Mouse (Mus musculus): ENCODE data around the gene Fkbp14.

Fkbp14 gene

DNA sequence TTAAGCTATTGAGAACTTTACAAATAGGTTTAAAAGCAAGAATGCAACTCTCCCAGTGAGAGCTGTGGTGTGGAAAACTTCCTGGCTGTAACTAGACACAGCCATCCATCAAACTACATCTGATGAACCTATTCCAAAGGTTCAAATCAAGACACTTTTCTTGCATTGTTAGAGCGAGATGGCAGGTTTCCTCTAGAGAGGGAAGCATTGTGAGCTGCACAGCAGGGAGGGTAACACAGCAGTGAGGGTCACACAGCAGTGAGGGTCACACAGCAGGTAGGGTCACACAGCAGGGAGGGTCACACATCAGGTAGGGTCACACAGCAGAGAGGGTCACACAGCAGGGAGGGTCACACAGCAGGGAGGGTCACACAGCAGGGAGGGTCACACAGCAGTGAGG, 8.9 kb downstream of the Fkbp14 start:
- DNase-seq (ENCODE audit: low spot score in 2 of 2), result no peak

DNA sequence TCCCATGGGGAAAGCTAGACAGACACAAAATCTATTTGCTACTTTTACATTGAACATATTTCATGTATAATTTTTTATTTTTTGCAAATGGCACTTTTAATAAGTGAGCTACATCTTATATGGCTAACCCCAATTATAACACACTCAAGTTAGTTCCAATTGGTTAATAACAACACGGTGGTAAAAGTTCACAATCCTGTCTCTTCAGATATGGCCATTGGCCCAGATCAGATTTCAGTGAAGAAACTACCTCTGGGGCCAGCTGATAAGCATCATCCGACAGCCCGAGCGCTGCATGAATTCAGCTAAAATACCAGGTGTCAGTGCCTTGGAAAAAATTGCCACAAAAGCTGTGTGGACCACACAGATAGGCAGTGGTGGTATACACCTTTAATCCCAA, 9.4 kb downstream of the Fkbp14 start:
- DNase-seq (ENCODE audit: low spot score in 2 of 2), result no peak

DNA sequence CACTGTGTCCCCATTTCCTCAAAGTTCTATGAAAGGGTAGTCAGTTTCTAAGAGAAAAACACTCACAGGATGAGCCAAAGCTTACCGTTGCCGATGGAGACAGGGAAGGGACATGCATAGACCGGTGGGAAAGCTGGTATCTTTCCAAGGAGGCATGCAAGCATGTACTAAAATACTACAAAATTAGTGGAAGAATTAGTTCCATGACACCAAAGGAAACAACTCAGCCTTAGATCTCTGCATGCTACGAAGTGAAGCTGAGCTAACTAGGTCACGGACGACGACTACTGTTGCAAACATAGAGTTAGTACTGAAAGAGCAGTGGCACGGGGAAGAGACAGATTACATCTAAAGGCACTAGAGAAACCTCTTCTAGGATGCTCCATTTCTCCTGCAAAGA, 10.2 kb downstream of the Fkbp14 start:
- DNase-seq (ENCODE audit: low spot score in 2 of 2), result no peak

DNA sequence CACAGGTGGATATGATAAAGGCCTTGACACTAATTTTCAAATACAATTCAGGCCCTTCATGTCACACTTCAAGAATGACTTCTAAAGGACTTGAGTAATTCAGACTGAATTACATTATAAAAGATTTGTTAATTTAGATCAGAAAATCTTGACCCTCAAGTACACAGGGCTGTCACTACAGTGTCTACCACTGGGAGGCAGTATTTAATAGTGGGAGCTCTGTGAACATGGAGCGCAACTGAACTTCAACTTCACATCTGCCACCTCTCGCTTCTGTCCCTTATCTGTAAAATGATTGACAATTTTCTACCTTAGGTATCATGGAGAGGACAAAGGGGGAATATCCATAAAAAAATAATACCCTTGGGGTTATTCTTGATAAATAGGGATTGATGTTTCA, 10.9 kb downstream of the Fkbp14 start:
- peak in 1 of 2 experiments; percentile 53 for DNase-seq (ENCODE audit: low spot score in 2 of 2)

DNA sequence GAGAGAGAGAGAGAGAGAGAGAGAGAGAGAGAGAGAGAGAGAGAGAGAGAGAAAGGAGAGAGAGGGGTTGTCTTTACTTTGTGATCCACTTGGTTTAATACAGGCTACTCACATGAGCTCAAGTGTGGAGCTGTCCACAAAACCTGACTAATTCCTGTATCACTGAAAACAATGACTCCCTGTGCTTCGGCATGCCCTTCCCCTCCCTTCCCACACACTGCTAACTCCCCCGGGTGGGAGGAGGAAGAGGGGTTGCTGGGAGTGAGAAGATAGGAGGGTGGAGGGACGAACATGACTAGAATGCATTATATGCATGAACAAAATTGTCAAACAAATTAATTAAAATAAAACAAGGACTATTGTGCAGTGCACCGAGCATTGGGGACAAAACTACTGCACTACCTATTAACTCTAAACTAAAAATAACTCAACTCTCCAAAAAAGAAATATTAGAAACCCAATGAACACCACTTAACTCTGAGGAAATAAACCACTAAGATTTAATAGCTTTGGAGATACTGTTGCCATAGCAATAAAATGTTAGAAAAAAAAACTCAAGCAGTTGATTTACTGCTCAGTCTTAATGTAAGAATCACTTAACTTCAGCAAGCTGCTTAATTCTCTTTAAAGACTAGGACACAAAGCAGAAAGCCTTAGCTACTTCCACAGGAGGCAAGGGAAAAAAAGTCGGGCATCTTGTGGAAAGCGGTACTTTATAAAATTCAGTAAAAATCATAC, 23.7 kb downstream of the Fkbp14 start:
- no peak for DNase-seq (ENCODE audit: low spot score in 2 of 2)

DNA sequence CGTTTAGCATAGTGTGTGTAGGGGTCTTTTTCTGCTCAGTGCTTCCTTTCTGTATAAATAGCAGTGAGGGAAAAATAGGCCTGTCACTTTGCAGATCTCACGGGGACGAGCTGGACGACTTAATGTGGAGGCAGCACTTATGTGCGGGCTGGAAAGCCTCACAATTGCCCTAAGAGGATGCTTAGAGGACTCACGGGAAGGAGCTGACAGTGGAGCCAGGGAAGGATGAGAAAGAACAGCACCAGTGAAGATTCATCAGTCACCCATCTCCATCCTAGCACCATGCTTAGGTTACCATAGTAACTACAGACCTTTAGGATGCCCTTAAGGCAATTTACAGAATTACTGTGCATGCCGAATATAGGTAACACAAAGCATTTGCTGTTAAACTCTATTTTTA, 27.3 kb downstream of the Fkbp14 start:
- no peak for DNase-seq (ENCODE audit: low spot score in 2 of 2)

DNA sequence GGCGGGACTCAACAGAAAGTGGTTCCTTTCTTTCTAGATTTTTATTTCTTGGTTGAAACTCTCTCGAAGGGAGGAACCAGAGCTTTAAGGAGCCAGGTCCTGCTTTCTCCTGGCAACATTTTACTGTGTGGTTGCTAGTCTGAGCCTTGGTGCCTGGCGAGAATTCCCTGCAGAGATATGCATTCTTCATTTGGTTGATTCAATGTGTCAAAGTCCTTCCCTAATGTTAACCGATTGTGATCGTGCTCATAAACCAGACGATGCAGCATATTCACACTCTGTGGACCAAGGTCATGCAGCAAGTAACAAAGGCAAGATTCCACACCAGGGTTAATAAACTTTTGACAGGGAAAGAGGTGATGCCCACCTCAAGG, 30.6 kb downstream of the Fkbp14 start:
- no peak for DNase-seq (ENCODE audit: low spot score in 2 of 2)

DNA sequence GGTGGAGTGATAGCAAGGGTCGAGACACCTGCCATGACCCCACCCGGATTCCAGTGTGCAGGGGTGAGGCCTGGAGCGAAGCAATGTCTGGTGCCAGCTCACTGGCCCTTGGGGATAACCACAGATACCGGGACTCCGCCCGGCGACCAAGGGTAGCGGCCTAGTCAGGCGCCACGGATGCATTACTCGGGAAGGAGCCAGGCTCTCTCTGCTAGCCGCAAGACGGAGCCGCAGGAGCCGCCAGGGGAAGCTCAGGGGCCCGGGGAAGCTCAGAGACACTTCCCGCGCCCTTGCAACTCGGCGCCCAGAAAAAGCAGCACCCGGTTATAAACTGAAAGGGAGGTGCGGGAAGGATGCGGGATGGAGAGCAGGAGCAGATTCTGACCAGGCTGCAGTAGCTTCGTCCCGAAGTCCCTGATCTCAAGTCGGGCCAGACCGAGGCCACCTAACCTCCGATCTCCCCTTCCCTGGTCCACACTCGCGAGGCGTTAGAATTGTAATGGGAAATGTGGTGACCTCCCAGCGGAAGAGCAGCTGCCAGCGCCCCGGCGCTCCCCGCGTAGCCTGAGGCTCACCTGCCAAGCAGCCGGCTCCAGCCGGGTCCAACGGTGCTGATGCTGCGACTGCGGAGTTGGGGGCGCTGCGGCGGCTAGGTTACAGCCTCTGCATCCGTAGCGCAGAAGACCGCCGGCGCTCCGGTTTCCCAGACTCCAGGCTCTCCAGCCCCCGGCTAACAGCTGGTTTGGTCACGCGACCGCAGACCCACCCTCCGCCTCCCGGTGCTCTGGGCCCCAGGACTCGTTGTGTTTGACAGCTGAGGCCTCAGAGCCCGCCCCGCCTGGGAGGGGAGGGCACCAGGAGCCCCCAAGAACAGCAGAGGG, 31.2 kb downstream of the Fkbp14 start, which contains the start of gene Scrn1:
Scrn1 (minus strand) TSS at position 825 of the 881 bp plus-strand sequence.
- peak; percentile 5 to 20 for DNase-seq (ENCODE audit: low spot score in 2 of 2)

DNA sequence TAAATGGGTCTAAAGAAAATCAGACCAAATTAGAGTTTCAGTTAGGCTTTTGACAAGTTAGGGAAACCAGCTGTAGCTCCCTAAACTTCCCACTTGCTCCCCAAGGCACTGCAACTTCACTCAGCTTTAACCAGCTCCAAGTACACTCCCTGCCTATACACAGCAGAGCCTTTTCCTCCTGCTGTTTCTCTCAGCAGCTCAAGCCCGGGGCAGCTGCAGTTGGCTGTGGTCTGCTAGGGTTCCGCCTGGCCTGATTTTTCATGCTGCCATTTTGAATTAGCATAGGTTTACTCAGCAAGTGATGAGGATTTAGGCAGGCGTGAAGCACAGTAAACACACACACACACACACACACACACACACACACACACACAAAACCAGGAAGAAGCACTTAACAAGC, 32.1 kb downstream of the Fkbp14 start:
- no peak for DNase-seq (ENCODE audit: low spot score in 2 of 2)

DNA sequence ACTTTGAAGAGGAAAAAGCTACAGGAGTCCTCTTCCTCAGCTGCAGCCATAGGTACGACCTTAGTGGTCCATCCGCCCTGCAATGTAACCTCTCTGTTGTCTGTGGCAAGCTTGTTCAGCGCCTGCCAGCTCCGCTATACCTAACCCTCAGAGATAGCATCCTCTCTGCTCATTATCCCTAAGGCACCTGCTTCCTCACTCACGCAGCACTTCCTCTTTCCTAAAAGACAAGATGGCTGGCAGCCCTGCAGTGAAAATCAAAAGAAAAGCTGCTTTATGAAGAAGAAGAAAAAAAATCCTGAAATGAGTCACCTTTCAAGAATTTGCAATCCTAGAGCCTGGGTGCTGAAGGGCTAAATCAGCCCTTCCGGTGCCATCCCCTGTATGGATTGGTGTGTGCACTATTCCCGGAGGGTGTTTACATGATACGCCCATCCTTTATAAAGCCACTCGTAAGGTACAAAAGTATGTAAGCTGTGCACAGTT, 32.6 kb downstream of the Fkbp14 start:
- no peak for DNase-seq (ENCODE audit: low spot score in 2 of 2)

DNA sequence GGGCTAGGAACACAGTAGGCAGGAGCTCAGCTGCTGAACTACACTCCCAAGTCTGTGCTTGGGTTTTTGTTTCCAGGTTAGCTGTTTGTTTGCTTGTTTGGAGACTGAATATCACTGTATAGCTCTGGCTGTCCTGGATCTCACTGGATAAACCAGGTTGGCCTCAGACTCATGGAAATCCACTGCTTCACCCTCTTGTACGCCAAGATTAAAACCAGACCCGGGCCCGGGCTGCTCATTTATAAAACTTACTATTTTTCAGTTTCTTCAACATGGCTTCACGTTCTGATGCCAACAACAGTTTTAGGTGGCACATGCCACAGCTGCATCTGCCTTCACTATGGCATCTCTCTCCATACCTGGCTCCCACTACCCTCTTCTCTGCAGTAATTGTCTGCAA, 33.5 kb downstream of the Fkbp14 start:
- DNase-seq (ENCODE audit: low spot score in 2 of 2), result no peak

DNA sequence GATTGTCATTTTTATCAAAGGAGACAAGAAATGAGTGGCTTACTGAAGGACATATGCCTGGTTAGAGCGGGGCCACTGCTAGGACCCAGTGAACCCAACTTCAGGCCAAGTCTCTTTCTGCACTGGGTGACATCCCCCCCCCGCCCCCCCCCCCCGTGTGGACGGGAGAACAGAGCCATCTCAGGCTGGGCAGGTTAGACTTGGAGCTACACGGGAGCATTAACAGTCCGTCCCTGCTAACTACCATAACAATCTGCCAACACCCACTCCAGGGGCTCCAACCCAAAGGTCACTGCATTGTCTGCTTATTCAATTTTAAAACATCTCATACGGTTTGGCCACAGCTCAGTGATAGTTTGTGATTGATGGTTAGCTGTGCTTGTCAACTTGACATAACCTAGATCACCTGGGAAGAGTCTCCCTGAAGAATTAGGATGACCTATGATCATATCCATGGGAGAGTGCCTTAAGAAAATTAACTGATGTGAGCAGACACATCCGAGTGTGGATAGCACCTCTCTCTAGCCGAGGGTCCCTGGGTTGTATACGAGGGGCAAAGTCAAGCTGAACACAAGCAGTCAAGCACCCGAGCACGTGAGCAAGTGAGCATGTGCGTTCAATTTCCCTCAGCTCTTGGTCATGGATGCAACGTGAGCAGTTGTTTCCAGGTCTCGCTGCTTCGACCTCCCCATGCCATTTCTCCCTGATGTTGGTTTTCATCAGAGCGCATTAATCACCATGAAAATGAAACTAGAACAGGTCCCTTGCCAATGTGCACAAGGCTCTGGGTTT, 34.9 kb downstream of the Fkbp14 start:
- no peak for DNase-seq (ENCODE audit: low spot score in 2 of 2)

DNA sequence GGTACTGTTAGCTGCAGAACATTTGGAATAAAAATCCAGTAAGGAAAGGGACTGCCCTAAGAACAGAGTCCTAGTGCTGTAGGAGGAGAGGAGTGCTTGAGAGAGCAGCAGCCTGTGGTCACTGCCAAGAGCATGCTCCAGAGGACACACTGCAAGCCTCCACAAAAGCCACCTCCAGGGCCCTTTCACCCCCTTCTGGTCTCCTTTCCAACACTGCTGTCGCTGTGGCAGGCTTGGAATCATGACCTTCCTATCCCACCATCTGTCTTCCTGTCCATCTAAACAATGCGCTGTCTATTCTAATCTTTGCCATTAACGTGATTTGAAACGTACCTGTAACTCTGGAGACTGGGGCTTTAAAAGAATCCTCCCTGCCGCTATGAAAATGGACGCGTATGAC, 38.6 kb downstream of the Fkbp14 start:
- DNase-seq (ENCODE audit: low spot score in 2 of 2), result no peak

DNA sequence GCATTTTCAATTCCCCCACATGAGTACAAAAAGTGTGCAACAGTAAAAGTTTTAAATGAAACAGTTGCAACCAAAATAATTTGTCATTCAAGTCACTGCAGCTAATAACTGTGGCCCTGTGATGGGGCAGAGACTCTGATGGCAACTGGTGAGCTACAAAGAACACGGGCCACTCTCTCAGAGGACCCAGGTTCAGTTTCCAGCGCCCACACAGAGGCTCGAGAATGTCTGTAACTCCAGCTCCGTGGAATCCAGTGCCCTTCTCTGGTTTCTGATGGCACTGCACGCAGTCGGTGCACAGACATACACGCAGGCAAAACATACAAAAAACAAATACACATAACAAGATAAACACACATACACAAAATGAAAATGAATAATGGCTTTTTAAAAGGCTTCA, 39.4 kb downstream of the Fkbp14 start:
- DNase-seq (ENCODE audit: low spot score in 2 of 2), result no peak

DNA sequence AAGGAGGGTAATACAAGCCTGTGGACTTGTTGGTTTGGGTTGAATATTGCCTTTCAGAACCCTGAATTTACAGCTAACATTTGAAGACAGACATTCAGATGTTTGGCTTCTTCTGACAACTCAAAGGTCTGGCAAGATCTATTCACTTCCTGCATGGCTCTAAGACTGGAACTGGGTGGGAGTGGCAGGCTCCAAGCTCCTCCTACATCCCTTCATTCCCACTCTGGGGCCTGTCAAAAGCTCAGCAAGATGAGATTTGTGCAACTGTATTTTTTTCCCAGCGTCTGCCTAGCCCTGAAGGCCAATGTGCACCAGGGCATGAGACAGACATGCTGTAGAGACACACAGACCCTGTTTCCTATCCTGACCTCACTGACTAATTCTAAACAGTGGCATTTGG, 41.3 kb downstream of the Fkbp14 start:
- no peak for DNase-seq (ENCODE audit: low spot score in 2 of 2)

DNA sequence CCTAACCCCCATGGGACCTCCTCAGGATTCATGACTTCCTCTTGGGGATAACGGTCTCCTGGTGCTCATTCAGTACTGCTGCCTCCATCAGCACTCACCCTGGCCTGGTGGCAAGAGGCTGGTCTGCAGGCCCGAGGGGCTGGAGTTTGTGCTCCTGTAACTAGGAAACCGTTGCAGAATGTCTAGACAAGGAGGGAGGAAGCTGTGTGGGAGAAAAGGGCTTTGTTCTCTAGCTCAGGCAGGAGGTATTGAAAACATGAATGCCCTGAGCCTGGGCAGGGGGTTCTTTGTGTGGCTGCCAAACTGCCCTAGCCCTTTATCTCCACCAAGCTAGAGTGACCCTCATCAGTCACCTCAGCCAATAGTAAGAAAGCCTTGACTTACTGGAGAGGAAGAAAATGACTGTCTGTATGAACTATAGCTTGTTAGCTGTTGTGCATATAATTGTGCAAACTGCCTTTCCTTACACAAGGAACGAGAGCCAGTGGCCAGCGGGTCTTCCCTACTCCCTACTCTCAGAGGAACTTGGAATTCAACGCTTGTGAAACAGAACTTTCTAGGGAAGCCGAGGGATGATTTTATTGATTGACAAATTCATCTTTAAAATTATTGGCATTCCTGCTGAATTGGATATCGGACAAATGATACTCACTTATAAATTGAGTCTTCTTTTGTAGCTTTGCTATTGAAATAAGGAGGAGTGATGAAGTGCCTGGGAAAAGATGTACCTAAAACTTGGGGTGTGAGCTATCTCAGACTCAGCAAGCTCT, 42.6 kb downstream of the Fkbp14 start:
- DNase-seq (ENCODE audit: low spot score in 2 of 2), result no peak

DNA sequence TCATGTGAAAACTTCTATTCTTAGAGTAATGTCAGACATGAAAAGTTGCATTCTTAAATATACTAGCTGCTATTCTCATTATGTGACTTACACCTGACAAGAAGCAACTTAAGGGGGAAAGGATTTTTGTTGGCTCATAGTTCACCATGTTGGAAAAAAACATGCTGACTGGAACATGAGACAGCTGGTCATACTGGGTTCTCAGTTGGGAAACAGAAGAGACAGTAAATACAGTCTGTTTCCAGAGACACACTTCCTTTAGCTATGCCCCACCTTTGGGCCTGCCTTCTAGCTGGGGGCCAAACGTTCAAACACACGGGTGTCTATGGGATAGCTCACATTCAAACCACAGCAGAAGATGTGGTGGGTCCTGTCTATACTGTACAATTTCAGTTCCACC, 43.5 kb downstream of the Fkbp14 start:
- DNase-seq (ENCODE audit: low spot score in 2 of 2), result no peak

DNA sequence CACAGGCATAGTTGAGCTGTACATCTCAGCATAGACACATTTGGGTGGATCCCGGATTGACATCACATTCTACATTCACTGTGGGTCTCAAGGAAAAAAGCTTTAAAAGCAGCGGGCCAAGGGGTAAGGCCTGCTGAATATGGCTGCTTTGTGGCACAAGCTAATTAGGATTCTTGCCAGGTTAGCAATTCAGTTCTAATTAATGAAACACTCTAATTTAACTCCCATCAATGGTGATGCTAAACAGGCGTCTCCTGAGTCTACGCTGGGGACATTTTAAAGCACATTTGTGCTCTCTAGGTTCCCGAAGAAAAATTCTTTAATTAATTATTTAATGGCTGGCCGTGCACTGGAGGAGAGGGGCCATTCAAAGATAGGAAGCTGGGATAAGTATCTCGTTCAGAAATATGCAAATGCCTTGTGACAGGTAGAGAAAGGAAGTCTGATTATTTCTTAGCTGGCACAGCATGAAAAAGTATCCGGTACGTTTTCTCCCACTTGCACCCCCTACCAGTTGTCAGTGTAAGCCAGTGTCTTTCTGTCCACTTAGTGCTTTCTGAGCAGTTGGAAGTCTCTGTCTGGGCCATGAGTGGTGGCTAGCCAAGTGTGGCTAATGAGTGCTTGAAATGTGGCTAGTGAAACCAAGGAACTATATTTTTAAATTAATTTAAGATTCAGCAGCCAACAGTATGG, 44.2 kb downstream of the Fkbp14 start:
- DNase-seq (ENCODE audit: low spot score in 2 of 2), result no peak

DNA sequence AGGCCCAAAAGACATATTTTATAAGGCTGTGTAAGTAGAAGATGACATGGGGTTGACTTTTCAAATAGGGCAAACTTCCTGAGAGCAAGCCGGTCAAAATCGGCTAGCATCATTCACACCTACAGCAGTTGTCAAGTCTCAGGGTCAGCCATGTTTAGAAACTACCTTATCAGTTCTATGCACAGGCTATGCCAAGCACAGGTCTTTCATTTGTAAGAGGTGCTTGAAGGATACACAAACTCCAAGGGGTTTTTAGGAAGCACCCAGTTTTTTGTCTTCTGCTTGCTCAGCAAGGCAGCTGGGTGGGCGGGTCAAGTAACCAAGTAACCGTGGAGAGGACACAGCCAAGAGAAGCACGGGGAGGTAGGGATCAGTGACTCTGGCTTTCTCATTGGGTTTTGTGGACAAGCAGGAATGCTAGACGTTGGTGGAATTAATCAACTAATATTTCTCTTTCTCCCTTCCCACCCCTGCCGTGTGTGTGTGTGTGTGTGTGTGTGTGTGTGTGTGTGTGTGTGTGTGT, 46.2 kb downstream of the Fkbp14 start:
- no peak for DNase-seq (ENCODE audit: low spot score in 2 of 2)

DNA sequence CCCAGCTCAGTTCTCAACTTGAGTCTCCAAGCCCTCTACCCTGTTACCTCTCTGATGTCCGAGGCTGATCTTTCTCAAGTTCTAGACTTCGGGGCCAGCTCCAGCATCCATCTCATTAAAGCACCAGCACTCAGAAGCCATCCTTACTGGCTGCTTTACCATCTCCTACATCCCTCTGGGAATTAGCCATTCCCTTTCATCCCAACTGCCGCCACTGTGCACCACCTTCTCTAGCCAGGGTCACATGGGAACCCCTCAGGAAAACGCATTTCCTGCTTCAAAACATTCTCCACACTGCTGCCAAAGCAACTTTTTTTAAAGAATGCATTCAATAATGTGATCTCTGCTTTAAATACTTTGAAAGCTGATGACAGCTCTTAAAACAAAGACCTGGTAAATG, 47.8 kb downstream of the Fkbp14 start:
- DNase-seq (ENCODE audit: low spot score in 2 of 2), result no peak

Measured in spleen, postnatal 10 days (tissue).